Mouse (Mus musculus): ENCODE results near the gene Rflnb.

DNA sequence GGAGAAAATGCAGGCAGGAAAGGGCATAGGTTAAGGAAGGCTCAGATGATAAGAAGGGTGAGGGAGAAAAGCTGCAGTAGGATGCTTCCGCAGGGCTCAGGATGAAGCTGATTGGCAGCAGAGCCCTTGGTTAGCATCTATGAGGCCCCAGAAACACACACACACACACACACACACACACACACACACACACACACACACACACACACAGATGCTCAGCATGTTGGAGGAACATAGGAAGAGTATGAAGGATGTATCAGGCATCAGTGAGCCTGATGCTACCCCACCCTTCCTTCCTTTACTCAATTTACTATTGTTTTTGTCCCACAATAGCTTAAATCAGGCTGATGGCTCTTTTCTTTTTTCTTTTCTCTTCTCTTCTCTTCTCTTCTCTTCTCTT is 43.0 kb downstream of the Rflnb start:
- TF ChIP-seq CTCF (conservative IDR thresholded peaks at IDR 0.05; ENCODE audit: insufficient read depth, insufficient read length, low read depth, low read length) (no peak), POLR2A (IDR thresholded peaks at IDR 0.05; ENCODE audit: low read depth, low read length) (no peak)

Data from kidney, adult 2 months (tissue).